ENCODE assay signal across 7 mouse cellular contexts in the genomic region with DNA sequence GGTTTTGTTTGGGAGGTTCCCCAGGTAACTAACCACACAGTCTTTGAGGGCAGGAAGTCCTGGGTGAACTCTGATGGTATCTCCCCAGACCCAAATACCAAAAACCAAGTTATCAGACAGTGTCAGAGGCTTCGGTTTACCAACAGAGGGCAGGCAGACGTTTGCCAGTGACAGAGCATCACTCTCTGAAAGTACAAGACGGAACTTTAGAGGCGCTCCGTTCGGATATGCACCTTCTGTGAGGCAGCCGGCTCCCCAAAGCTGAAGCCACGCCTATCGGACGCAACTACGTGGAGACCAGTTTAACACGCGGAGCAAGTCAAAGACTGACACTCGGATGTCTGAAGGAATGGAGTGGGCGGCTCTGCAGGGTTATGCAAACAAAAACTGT. TPM values are rescaled to one million over a fixed set of nuclear protein-coding genes. Genes with fewer than 3 reads are reported as not detected.
DNase-seq lines count a peak whose midpoint lies in the region; ATAC-seq and TF ChIP-seq lines count a peak whose summit lies in the region.

No protein-coding gene starts in this region.

- peaks cover 6% of the 10 kb centered on the region; the same call in 1 of the 2 replicates for H3K4me1 ChIP-seq in embryonic fibroblast, embryonic 13.5 days (ENCODE audit: control insufficient read depth, insufficient read depth, low read length)
- no peaks in the 10 kb centered on the region; the same call in 1 of the 2 replicates for H3K4me1 ChIP-seq in liver, embryonic 11.5 days (replicated peaks; ENCODE audit: control insufficient read depth, insufficient read depth, low read length)

- WGBS in liver, embryonic 11.5 days = 17% methylated on average over 15 of the region's 15 CpGs

- H3K4me2 ChIP-seq in liver, embryonic 11.5 days = peak overlapping the region; percentile 40

- H3K27me3 ChIP-seq in liver, embryonic 11.5 days (replicated peaks; ENCODE audit: control insufficient read depth, insufficient read depth, low read length) = peaks cover 28% of the 10 kb centered on the region

- no peaks in the 10 kb centered on the region for H3K36me3 ChIP-seq in liver, embryonic 11.5 days (ENCODE audit: control insufficient read depth, insufficient read depth, low read length)

- peak; percentile 7 to 17 for DNase-seq in spleen, postnatal 36 days (ENCODE audit: low spot score in 2 of 2)
- no peak for DNase-seq in spleen, adult 12 weeks (ENCODE audit: low spot score)
- no peak for DNase-seq in liver, embryonic 11.5 days (ENCODE audit: low spot score)
- peak; percentile 38 for DNase-seq in thymus, postnatal 4 days
- DNase-seq in MN1 (ENCODE audit: low spot score) = no peak
- DNase-seq in adrenal gland, postnatal 4 days (ENCODE audit: low spot score in 2 of 2) = no peak

- peak overlapping the region; percentile 8; the same call in 1 of the 2 replicates for H3K4me3 ChIP-seq in embryonic fibroblast, embryonic 13.5 days (ENCODE audit: insufficient read depth, low read length)
- H3K4me3 ChIP-seq in liver, embryonic 11.5 days (ENCODE audit: low read depth, low read length) = no peak overlapping the region

- ATAC-seq in liver, embryonic 11.5 days (replicated peaks; ENCODE audit: low FRiP score) = 0 out of 2 replicates have a peak, but pooled peaks have one; percentile 25

- TF ChIP-seq POLR2A in embryonic fibroblast, embryonic 13.5 days (IDR thresholded peaks at IDR 0.05; ENCODE audit: low read depth, low read length) = no peak

- no peak for TF ChIP-seq CTCF in embryonic fibroblast, embryonic 13.5 days (IDR thresholded peaks at IDR 0.05; ENCODE audit: borderline replicate concordance, insufficient read depth, low read length)

- no peak overlapping the region for H3K9ac ChIP-seq in liver, embryonic 11.5 days (ENCODE audit: low read depth, low read length)

- no peak overlapping the region for H3K27ac ChIP-seq in embryonic fibroblast, embryonic 13.5 days (ENCODE audit: insufficient read depth, low read length)
- no peak overlapping the region for H3K27ac ChIP-seq in liver, embryonic 11.5 days (ENCODE audit: low read depth, low read length)

- no peaks in the 10 kb centered on the region for H3K9me3 ChIP-seq in liver, embryonic 11.5 days (ENCODE audit: control insufficient read depth, low read length)

RNA-seq across cellular contexts. Expression of a gene that starts 3.0 kb away (rescaled TPM):
- 181 and 191 TPM in 2 replicates for polyA plus RNA-seq in embryonic fibroblast, embryonic 13.5 days (2011; ENCODE audit: insufficient read length, low read depth, missing spikeins)
- polyA plus RNA-seq in liver, embryonic 11.5 days (2014; fragmentation: Nextera tagmentation; extraction: Ambion mirVana) = 2.1 and 2.8 TPM in 2 replicates
- 10 to 100 TPM; 50.9 to 55.5 TPM for total RNA-seq in adrenal gland, postnatal 4 days (2021)

Comparison
In these comparisons a context has a peak if more than half of its experiments do, and no peak if none do; other contexts are left out.
1. DNase-seq: peak in spleen, postnatal 36 days (2 of 2) and thymus, postnatal 4 days (single experiment); none in spleen, adult 12 weeks (single experiment), liver, embryonic 11.5 days (single experiment), MN1 (single experiment) and adrenal gland, postnatal 4 days (0 of 2).
2. RNA of a gene that starts 3.0 kb away (polyA plus RNA-seq): 181 to 191 TPM in embryonic fibroblast, embryonic 13.5 days; 2.1 to 2.8 TPM in liver, embryonic 11.5 days; every median in the first group is over 10 times any median in the second.